Mouse (Mus musculus) limb, embryonic 15.5 days (tissue): ENCODE results near the gene Pheta2. TPM values are rescaled to one million over a fixed set of nuclear protein-coding genes. Genes with fewer than 3 reads are reported as not detected.

Experiments
- ATAC-seq: fragments of 200-750 bp; cut with Nextera tagmentation; 2 replicates; pipeline ENCODE4 v1.8.0; 2017; ENCODE audit warnings: low read depth, moderate TSS enrichment; ENCODE audit not compliant: insufficient number of reproducible peaks, low FRiP score, low TSS enrichment
- H3K27ac ChIP-seq: fragments of 300-500 bp; sonication (generic); 2 replicates; pipeline ENCODE4 v1.5.1; 2015; ENCODE audit warnings: moderate library complexity, mild to moderate bottlenecking, inconsistent platforms
- H3K27me3 ChIP-seq: fragments of 300-500 bp; sonication (generic); 2 replicates; pipeline ENCODE4 v1.6.1; 2015; ENCODE audit warnings: inconsistent platforms
- H3K36me3 ChIP-seq: fragments of 300-500 bp; sonication (generic); 2 replicates; pipeline ENCODE4 v1.6.1; 2015; ENCODE audit warnings: inconsistent platforms
- H3K4me1 ChIP-seq: fragments of 300-500 bp; sonication (generic); 2 replicates; pipeline ENCODE4 v1.6.1; 2015; ENCODE audit warnings: inconsistent platforms
- H3K4me2 ChIP-seq: fragments of 300-500 bp; sonication (generic); 2 replicates; pipeline ENCODE4 v1.6.1; 2015; ENCODE audit warnings: mild to moderate bottlenecking, inconsistent platforms
- H3K4me3 ChIP-seq: fragments of 300-500 bp; sonication (generic); 2 replicates; pipeline ENCODE4 v1.5.1; 2015; ENCODE audit warnings: mild to moderate bottlenecking, inconsistent platforms
- H3K9ac ChIP-seq: fragments of 300-500 bp; sonication (generic); 2 replicates; pipeline ENCODE4 v1.6.1; 2015; ENCODE audit warnings: inconsistent platforms
- H3K9me3 ChIP-seq: fragments of 300-500 bp; sonication (generic); 2 replicates; pipeline ENCODE4 v1.6.1; 2016; ENCODE audit warnings: inconsistent platforms
- WGBS: fragments of 180-500 bp; shearing (Covaris S2); methylation state at CpG from one replicate; pipeline ENCODE4 v1.1.7; 2015; 5-methylcytosine and 5-hydroxymethylcytosine counted together
- polyA plus RNA-seq: library from polyadenylated mRNA; unstranded; fragments of >200 nt; fragmentation: Nextera tagmentation; extraction: Ambion mirVana; gene quantifications from 2 replicates; pipeline ENCODE4 v1.2.1, GENCODE M21; 2015

Pheta2 gene
- polyA plus RNA-seq: 22.9 and 25.0 TPM in 2 replicates

- peak within 1 kb of the TSS; percentile 60 for H3K4me3 ChIP-seq
- peaks cover 49% of the 10 kb centered on the region for H3K4me1 ChIP-seq
- peak; percentile 87 for ATAC-seq
- no peaks in the 10 kb centered on the region for H3K9me3 ChIP-seq
- under 1% methylated on average over 41 of the region's 41 CpGs for WGBS
- peaks cover 36% of the 10 kb centered on the region for H3K36me3 ChIP-seq
- H3K27me3 ChIP-seq: no peaks in the 10 kb centered on the region
- H3K9ac ChIP-seq: peak within 1 kb of the TSS; percentile 53
- peak within 1 kb of the TSS; percentile 62 for H3K4me2 ChIP-seq
- peak within 1 kb of the TSS; percentile 70 for H3K27ac ChIP-seq
These were observed at the start of gene Pheta2, which contains the start of the genes Naga and Smdt1 for GRCm38 (mm10) chr15:82338593-82339112. Gene Pheta2, plus strand, starts transcription at chr15:82338942. Gene Naga, minus strand, starts transcription at chr15:82338925. Gene Smdt1, plus strand, starts transcription at chr15:82338959.

DNA sequence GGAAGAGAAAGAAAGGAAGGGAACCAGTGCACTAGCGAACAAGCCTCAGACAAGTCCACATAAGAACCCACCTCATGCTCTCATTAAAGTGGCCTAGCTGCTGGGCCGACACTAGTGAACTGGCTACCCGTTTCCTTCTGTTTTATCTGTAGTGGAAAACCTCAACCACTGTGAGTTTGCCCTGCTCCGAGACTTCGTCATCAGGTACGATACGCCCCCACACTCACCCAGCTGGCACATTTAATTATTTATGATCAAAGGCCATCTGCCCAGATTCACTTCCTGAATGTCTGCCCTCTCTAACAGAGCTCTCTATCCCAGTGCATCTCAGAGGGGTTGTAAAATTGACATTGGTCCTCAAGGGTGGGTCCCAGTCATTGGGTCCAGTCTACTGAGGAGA, 48.5 kb upstream of the Pheta2 start:
- no peak overlapping the region for H3K4me2 ChIP-seq
- H3K9ac ChIP-seq: no peak overlapping the region
- H3K27me3 ChIP-seq: no peaks in the 10 kb centered on the region
- ATAC-seq: no peak
- H3K4me1 ChIP-seq: peaks cover 8% of the 10 kb centered on the region
- peaks cover 10% of the 10 kb centered on the region; the same call in 1 of the 2 replicates for H3K36me3 ChIP-seq
- H3K27ac ChIP-seq: no peak overlapping the region
- no peak overlapping the region for H3K4me3 ChIP-seq
- no peaks in the 10 kb centered on the region for H3K9me3 ChIP-seq
- 84% methylated on average over 7 of the region's 7 CpGs for WGBS

DNA sequence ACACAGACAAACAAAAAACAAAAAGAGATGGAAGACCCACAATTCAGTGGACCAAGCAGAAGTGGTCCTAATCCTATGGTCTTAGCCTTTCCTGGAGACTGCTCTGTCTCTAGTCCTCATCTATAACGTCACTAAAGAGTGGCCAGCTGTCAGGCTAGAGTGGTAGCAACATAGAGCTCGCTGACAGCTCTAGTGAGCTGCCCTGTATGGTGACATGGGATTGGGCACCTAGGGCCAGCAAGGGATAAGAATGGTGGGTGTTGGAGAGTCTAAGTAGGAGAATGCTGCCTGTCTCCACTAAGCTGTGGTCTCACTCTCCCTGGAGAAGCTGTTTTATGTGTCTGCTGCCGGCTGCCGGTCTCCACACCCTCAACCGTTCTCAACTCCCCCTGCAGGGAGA, 45.9 kb upstream of the Pheta2 start:
- H3K9ac ChIP-seq: no peak overlapping the region
- 25% methylated on average over 5 of the region's 5 CpGs for WGBS
- no peak overlapping the region for H3K4me3 ChIP-seq
- H3K36me3 ChIP-seq: 0 out of 2 replicates have a peak, but pooled peaks cover 5% of the 10 kb centered on the region
- H3K9me3 ChIP-seq: no peaks in the 10 kb centered on the region
- no peaks in the 10 kb centered on the region for H3K27me3 ChIP-seq
- H3K4me2 ChIP-seq: peak overlapping the region; percentile 31
- no peak overlapping the region for H3K27ac ChIP-seq
- ATAC-seq: no peak
- H3K4me1 ChIP-seq: peaks cover 8% of the 10 kb centered on the region

DNA sequence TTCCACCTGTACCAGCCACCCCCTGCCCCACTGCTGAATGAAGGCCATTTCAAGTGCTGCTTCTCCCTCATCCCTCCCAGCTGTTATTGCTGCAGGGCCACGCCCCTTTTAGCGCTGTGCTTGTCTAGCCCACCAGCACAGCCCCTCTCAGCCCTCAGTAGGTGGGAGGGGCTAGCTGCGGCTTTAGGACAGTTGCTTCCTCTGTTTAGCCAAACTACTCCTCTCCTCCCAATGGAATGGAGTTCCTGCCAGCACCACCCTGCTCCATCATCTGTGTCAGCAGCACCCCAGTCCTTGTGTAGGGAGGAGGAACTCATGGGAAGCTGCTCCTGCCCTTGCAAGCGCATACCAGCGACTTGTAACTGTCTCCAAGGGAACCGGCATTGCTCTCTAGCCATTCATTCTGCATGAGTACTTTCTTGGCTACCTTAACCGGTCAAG, 45.5 kb upstream of the Pheta2 start:
- H3K27ac ChIP-seq: no peak overlapping the region
- ATAC-seq: no peak
- H3K36me3 ChIP-seq: 0 out of 2 replicates have a peak, but pooled peaks cover 5% of the 10 kb centered on the region
- H3K4me2 ChIP-seq: peak overlapping the region; percentile 31
- no peaks in the 10 kb centered on the region for H3K9me3 ChIP-seq
- no peak overlapping the region for H3K9ac ChIP-seq
- peaks cover 8% of the 10 kb centered on the region for H3K4me1 ChIP-seq
- no peak overlapping the region for H3K4me3 ChIP-seq
- 19% methylated on average over 7 of the region's 7 CpGs for WGBS
- H3K27me3 ChIP-seq: no peaks in the 10 kb centered on the region

GRCm38 (mm10) chr15:82294059-82294458, 44.7 kb upstream of the Pheta2 start:
- WGBS: 37% methylated on average over 8 of the region's 8 CpGs
- H3K27me3 ChIP-seq: no peaks in the 10 kb centered on the region
- peaks cover 11% of the 10 kb centered on the region for H3K4me1 ChIP-seq
- 0 out of 2 replicates have a peak, but pooled peaks cover 5% of the 10 kb centered on the region for H3K36me3 ChIP-seq
- no peaks in the 10 kb centered on the region for H3K9me3 ChIP-seq
- ATAC-seq: no peak
- H3K27ac ChIP-seq: no peak overlapping the region
- H3K4me3 ChIP-seq: no peak overlapping the region
- no peak overlapping the region for H3K9ac ChIP-seq
- no peak overlapping the region for H3K4me2 ChIP-seq

DNA sequence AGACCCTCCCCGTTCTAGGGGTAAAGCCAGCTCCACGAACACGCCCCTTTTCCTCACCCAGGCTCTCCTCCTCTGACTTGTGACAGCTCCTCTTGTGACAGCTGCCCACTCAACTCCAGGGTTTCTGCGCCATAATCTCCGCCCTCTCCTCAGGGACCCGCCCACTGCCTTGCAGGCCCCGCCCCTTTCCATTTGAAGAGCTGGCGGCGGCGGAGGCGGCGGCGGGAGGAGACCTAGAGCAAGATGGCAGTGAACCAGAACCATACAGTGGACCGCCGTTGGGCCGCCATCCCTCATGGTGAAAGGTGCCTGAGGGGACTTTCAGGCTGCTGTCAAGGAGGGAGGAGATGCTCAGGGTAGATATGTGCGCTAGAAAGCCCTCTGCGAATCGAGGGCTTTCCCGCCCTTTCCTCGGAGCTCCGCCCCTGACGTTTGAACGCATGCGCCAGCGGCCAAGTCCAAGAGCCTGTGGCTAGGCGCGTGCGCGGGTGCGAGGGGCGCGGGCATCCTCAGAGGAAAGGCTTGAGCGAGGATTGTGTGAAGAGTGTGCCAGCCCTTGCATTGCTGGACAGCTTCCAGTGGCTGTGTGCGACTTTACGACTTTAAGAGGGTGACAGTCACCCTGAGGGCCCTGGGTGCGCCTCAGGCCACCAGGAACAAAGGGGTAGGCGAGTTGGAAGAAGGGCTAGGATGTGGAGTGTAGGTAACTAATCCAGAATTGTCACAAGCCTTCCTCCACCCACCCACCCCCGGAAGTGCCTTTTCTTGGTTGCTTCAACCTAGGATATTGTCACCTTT, 39.8 kb upstream of the Pheta2 start, which contains the start of gene Wbp2nl:
Wbp2nl (plus strand) TSS at position 191 of the 798 bp plus-strand sequence.
- no peak for ATAC-seq
- Histone ChIP-seq H3K9ac (no peak within 1 kb of the TSS), H3K27me3 (no peaks in the 10 kb centered on the region), H3K27ac (no peak within 1 kb of the TSS), H3K4me1 (0 out of 2 replicates have a peak, but pooled peaks cover 3% of the 10 kb centered on the region), H3K4me3 (no peak within 1 kb of the TSS), H3K4me2 (peak within 1 kb of the TSS; percentile 25; the same call in 1 of the 2 replicates), H3K9me3 (no peaks in the 10 kb centered on the region), H3K36me3 (no peaks in the 10 kb centered on the region)
- 52% methylated on average over 39 of the region's 39 CpGs for WGBS

- no peaks in the 10 kb centered on the region for H3K27me3 ChIP-seq
- no peak overlapping the region for H3K9ac ChIP-seq
- H3K4me2 ChIP-seq: no peak overlapping the region
- no peak; the same call in 1 of the 2 replicates for ATAC-seq
- no peaks in the 10 kb centered on the region for H3K9me3 ChIP-seq
- no peak overlapping the region for H3K27ac ChIP-seq
- H3K4me1 ChIP-seq: no peaks in the 10 kb centered on the region
- WGBS: 82% methylated on average over 3 of the region's 3 CpGs
- H3K4me3 ChIP-seq: no peak overlapping the region
- H3K36me3 ChIP-seq: no peaks in the 10 kb centered on the region
These were observed 31.6 kb upstream of the Pheta2 start for GRCm38 (mm10) chr15:82307107-82307506.

GRCm38 (mm10) chr15:82308416-82308815, 30.3 kb upstream of the Pheta2 start:
- H3K27me3 ChIP-seq: no peaks in the 10 kb centered on the region
- no peak overlapping the region for H3K4me3 ChIP-seq
- ATAC-seq: no peak
- no peaks in the 10 kb centered on the region for H3K4me1 ChIP-seq
- no peak overlapping the region for H3K9ac ChIP-seq
- H3K4me2 ChIP-seq: no peak overlapping the region
- no peak overlapping the region for H3K27ac ChIP-seq
- 58% methylated on average over 3 of the region's 3 CpGs for WGBS
- no peaks in the 10 kb centered on the region for H3K9me3 ChIP-seq
- H3K36me3 ChIP-seq: no peaks in the 10 kb centered on the region

DNA sequence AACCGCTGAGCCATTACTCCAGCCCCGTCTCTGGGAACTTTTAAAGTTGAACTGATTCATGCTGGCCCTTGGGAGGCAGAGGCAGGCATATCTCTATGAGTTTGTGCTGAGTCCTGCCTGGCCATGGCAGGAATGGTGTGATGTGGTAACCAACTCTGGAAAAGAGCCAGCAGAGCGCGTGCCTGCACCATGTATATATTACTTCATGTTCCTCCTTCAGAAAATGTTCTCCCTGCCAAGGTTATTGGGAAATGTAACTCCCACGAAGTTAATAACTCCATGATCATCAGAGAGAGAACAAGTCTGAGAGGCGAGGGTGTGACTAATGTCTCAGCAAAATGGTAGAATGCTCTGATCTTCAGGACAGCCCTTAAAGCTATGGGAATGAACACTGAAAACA, 20.9 kb upstream of the Pheta2 start:
- Histone ChIP-seq H3K27me3 (no peaks in the 10 kb centered on the region), H3K4me1 (no peaks in the 10 kb centered on the region), H3K4me2 (no peak overlapping the region), H3K36me3 (no peaks in the 10 kb centered on the region), H3K9ac (no peak overlapping the region), H3K27ac (no peak overlapping the region), H3K9me3 (no peaks in the 10 kb centered on the region), H3K4me3 (no peak overlapping the region)
- WGBS: 74% methylated on average over 6 of the region's 6 CpGs
- no peak for ATAC-seq

- Histone ChIP-seq H3K36me3 (no peaks in the 10 kb centered on the region), H3K9ac (no peak overlapping the region), H3K27me3 (no peaks in the 10 kb centered on the region), H3K9me3 (no peaks in the 10 kb centered on the region), H3K4me2 (no peak overlapping the region), H3K4me3 (no peak overlapping the region), H3K4me1 (no peaks in the 10 kb centered on the region), H3K27ac (no peak overlapping the region)
- 43% methylated on average over 1 of the region's 1 CpGs for WGBS
- no peak for ATAC-seq
These were observed 19.1 kb upstream of the Pheta2 start for GRCm38 (mm10) chr15:82319613-82320012.

GRCm38 (mm10) chr15:82322195-82322594, 16.5 kb upstream of the Pheta2 start:
- Histone ChIP-seq H3K4me2 (no peak overlapping the region), H3K27ac (no peak overlapping the region), H3K9me3 (no peaks in the 10 kb centered on the region), H3K9ac (no peak overlapping the region), H3K4me3 (no peak overlapping the region), H3K4me1 (no peaks in the 10 kb centered on the region), H3K27me3 (no peaks in the 10 kb centered on the region), H3K36me3 (no peaks in the 10 kb centered on the region)
- WGBS: 71% methylated on average over 8 of the region's 8 CpGs
- no peak for ATAC-seq

- Histone ChIP-seq H3K4me3 (no peak overlapping the region), H3K27ac (peak overlapping the region; percentile 5; the same call in 1 of the 2 replicates), H3K9me3 (no peaks in the 10 kb centered on the region), H3K9ac (no peak overlapping the region), H3K36me3 (peaks cover 9% of the 10 kb centered on the region; the same call in 1 of the 2 replicates), H3K27me3 (no peaks in the 10 kb centered on the region), H3K4me1 (no peaks in the 10 kb centered on the region), H3K4me2 (no peak overlapping the region)
- 40% methylated on average over 2 of the region's 2 CpGs for WGBS
- ATAC-seq: no peak
These were observed 13.4 kb upstream of the Pheta2 start for GRCm38 (mm10) chr15:82325382-82325781.
